Mouse (Mus musculus) ES-Bruce4 (cell line): ENCODE measurements around the gene Tgfbr2.

Experiments used
- CTCF ChIP-seq: IDR thresholded peaks from one replicate; pipeline ENCODE4 v1.8.1; 2011; ENCODE audit warnings: low read depth, low read length
- POLR2A ChIP-seq: IDR thresholded peaks from one replicate; pipeline ENCODE4 v1.8.1; 2011; ENCODE audit warnings: low read length; ENCODE audit not compliant: insufficient read depth

DNA sequence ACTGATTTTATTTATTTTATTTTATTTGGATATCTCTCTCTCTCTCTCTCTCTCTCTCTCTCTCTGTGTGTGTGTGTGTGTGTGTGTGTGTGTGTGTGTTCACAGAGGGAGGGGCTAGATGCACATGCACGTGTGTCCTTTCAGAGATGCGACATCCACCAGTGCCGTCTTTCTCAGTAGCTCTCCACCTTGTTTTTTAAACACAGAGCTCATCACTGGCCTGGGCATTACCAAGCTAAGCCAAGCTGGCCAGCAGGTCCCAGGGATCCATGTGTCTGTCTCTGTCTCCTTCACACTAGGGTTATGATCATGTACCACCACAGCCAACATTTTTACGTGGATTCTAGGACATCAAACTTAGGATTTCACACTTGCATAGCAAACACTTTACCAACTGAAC, 135.2 kb downstream of the Tgfbr2 start:
- TF ChIP-seq CTCF = no peak
- no peak for TF ChIP-seq POLR2A
